Mouse (Mus musculus) G1E (cell line): Measurements from ENCODE around the gene Psmd13.

Experiments
- CTCF ChIP-seq: IDR thresholded peaks from 2 replicates; pipeline ENCODE4 v1.5.1; 2012; ENCODE audit warnings: low read depth, low read length, inconsistent platforms, mixed read lengths
- GATA1 ChIP-seq: IDR thresholded peaks from 2 replicates; pipeline ENCODE4 v1.6.1; 2012; ENCODE audit warnings: borderline replicate concordance, low read length, inconsistent platforms, mixed read lengths
- GATA2 ChIP-seq: IDR thresholded peaks from 2 replicates; pipeline ENCODE4 v1.6.1; 2012; ENCODE audit warnings: low read depth, low read length, inconsistent platforms, borderline replicate concordance
- POLR2AphosphoS5 ChIP-seq: IDR thresholded peaks from 2 replicates; pipeline ENCODE4 v1.6.1; 2012; ENCODE audit warnings: low read depth, low read length, inconsistent platforms; ENCODE audit not compliant: insufficient replicate concordance
- TAL1 ChIP-seq: conservative IDR thresholded peaks from 2 replicates; pipeline ENCODE4 v1.6.1; 2012; ENCODE audit warnings: low read depth, low read length, inconsistent platforms, mixed read lengths

DNA sequence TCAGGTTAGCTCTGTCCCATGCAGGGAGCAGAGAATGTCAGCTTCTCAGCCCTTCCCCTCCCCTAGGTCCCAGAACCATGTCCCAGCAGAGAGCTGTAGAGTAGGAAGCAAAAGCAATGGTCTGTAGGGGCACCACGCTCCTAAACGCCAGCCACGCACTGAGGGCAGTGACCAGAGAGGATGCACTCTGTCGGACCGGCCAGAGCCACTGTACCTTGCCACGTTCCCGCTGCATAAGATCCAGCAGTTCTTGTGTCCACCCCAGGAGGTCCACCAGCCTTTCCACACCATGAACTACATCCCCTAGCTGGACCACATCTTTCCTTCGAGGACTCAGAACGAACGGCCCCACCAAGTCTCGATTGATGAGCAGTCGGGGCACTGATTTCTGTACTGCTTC is 17.0 kb upstream of the Psmd13 start:
- TF ChIP-seq TAL1 (no peak), CTCF (no peak), GATA2 (no peak), GATA1 (no peak), POLR2AphosphoS5 (0 out of 2 replicates have a peak, but pooled peaks have one; percentile 38)
